Mouse (Mus musculus) hematopoietic stem cell, adult 5-6 weeks (primary cell): ENCODE data around the gene Hvcn1. TPM values are rescaled to one million over a fixed set of nuclear protein-coding genes. Genes with fewer than 3 reads are reported as not detected.
"Not testable (repeated sequence)": the region's sequence is repeated elsewhere in the genome, so short reads cannot be mapped to it uniquely, and the experiment has no call there.

Source experiments
- ATAC-seq, 2 experiments: fragments of 125-278 bp in 1 of 2; replicated peaks in 1 of 2; 2 replicates each; pipeline ENCODE4 v1.8.0; 2016 to 2017; ENCODE audit warnings: inconsistent platforms in 2 of 2, mild to moderate bottlenecking in 2 of 2, moderate number of reproducible peaks in 2 of 2, low read depth in 1 of 2, moderate TSS enrichment in 1 of 2; ENCODE audit not compliant: low FRiP score in 2 of 2, poor library complexity in 2 of 2, severe bottlenecking in 2 of 2, insufficient read depth in 1 of 2, low TSS enrichment in 1 of 2
- total RNA-seq: library from RNA; stranded (forward); fragments of 172-1452, 232-1000 nt; gene quantifications from 2 replicates; pipeline ENCODE4 v1.2.3, GENCODE M21; 2017

The Hvcn1 gene
- 9.6 and 26.1 TPM in 2 replicates for total RNA-seq

GRCm38 (mm10) chr5:122206475-122206874, at the start of gene Hvcn1:
TSS of gene Hvcn1 (plus strand) at chr5:122206804.
- no peak for ATAC-seq

DNA sequence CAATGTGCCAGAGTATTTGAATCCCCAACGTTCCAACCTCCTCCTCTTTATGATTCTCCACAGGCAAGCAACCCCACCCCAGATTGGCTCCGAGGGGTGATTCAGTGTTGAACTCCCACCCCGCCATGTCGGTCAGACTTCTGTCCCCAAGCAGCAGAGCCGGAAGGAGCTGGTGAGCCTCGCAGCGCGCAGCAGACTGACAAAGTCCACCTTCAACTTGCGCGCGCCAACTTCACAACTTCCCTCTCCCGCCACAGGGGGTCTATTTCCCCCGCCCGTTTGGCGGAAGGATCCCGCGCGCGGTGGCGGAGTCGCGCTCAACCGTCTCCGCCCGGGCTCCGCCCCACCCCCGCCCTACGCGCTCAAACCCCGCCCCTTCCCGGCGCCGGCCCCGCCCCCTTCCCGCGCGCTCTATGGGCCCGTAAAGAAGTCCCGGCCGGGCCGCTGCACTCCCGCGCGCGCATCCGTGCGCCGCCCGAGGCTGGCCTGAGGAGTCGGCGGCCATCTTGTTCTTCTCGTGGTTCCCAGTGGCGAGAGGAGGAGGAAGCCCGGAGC, 48.7 kb upstream of the Hvcn1 start, which contains the start of gene Ppp1cc:
TSS of gene Ppp1cc (plus strand) at position 452 of the 555 bp plus-strand sequence.
- ATAC-seq: peak; percentile 84 to 90

GRCm38 (mm10) chr5:122158557-122159515, 47.8 kb upstream of the Hvcn1 start:
- ATAC-seq: no peak; a peak in 1 of 4 replicates

GRCm38 (mm10) chr5:122163194-122163593, 43.4 kb upstream of the Hvcn1 start:
- ATAC-seq: 0 out of 4 replicates have a peak, but pooled peaks of 1 of the 2 experiments have one; percentile 2

- ATAC-seq: no peak
Measured at GRCm38 (mm10) chr5:122164011-122164410, 42.6 kb upstream of the Hvcn1 start.

DNA sequence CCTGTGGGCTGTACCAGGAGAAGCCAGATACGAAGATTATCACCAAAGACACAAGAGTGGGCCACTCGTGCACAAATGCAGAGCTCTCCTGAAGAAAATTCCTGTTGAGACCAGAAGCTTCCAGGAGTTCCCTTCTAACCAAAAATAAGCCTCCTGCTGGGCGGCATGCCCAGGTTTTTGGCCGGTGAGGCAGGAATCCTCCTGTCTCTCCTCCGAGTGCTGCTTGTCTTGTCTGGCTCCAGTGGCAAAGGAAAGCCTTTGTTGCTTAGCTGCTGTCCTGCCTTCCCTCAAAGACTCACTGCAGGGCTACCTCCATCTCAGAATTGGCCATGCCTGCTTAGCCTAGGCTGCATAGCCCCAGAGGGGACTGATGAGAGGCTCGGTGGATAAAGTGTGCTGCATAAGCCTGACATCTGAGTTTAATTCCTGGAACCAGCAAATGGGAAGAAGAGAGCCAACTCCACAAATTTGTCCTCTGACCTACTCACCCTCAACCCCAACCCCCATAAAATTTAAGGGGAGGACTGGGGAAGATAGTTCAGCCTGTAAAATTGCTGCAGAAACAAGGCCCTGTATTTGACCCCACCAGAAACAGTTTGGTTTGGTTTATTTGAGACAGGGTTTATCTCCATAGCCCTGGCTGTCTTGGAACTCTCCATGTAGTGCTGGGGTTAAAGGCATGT, 41.2 kb upstream of the Hvcn1 start:
- ATAC-seq: no peak

DNA sequence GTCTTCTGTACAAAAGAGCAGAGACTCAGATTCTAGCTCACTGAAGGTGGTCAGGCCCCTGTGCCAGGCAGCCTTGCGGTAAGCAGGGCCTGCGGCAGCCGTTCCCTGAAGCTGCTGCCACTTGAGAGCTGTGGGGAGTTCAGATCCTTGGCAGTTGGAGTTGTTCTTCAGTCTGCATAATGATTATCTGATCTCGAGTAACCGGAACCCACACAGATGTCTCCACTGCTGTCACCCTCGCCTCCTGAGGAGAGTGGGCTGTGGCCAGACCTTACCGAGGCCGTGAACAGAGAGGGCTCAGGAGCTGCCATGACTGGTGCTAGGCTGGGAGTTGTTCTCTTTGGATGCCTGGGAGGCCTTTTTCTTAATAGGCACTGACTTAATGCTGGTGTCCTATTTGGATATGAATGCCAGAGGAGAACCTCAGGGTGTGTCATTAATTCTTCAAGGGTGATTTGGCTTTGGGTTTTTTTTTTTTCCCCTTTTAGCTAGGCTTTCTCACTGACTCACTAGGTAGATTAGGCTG, 39.9 kb upstream of the Hvcn1 start:
- no peak for ATAC-seq

GRCm38 (mm10) chr5:122168344-122169069, 38.1 kb upstream of the Hvcn1 start:
- no peak for ATAC-seq

DNA sequence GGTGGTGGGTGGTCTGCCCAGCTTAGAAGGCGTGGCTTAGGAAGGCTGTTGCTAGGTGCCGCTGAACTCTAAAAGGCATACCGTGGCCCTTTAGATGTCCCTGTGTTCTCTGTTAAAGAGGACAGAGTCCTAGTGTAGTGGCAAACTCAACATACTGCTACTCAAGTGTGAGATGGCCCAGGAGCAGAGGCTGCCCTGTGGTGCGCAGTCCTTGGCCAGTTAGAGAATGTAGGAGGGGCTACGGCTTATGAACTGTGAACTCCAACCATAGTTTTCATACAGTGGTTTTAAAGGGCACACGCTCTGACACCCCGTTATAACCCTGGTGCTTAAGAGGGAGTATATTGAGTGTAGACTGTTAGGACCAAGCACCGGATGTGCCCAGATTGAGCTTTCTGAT, 35.5 kb upstream of the Hvcn1 start:
- ATAC-seq: no peak

DNA sequence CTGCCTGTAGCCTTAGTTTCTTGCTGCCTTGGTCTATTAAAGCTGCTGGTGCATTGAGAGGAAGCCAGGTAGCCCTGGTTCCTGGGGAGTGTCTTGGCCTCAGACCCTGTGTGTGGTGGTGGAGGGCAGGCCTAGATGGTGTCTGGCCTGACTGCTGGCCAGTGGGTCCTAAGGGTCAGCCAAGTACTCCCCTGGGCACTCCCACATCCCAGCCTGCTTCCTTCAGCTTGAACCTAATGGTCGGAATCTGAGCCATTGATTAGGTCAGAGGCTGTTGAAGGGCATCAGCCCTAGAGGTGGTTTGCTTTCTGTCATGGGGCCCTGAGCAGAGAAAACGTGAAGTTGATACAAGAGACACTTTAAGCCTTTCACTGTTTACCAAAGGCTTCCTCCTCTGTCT, 31.2 kb upstream of the Hvcn1 start:
- ATAC-seq: no peak

DNA sequence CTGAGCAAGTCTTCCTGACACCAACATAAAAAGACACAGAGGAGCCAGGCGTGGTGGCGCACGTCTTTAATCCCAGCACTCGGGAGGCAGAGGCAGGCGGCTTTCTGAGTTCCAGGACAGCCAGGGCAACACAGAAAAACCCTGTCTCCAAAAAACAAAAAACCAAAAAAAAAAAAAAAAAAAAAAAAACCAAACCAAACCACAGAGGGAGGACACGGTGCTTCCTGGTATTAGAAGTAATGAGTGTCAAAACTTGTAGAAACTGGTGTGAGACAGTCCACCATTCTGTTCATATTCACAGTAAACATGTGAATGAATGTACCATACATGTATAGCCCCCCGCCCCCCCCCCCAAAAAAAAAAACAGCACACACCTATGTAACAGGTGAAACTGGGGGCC, 30.6 kb upstream of the Hvcn1 start:
- ATAC-seq: no peak

GRCm38 (mm10) chr5:122176398-122176797, 30.2 kb upstream of the Hvcn1 start:
- ATAC-seq: peak; percentile 71 to 76

DNA sequence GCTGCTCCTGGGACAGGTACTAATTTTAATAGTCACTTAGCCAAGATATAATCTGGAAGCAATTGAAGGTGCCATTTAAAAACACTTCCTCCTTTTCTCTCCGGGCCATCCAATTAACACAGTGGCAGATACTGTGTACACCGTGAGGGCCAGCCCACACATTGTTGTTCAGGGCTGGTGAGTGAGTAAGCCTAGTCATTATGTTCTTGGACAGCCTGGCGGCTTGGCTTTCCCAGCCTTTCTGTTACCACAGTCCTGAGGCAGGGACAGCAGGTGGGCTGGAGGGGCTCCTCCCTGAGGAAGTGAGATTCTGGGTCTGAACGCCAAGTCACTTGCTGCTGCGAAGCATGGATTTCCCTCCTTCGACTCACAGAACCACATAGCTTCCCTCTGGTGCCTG, 26.9 kb upstream of the Hvcn1 start:
- ATAC-seq: peak; percentile 48 to 74

DNA sequence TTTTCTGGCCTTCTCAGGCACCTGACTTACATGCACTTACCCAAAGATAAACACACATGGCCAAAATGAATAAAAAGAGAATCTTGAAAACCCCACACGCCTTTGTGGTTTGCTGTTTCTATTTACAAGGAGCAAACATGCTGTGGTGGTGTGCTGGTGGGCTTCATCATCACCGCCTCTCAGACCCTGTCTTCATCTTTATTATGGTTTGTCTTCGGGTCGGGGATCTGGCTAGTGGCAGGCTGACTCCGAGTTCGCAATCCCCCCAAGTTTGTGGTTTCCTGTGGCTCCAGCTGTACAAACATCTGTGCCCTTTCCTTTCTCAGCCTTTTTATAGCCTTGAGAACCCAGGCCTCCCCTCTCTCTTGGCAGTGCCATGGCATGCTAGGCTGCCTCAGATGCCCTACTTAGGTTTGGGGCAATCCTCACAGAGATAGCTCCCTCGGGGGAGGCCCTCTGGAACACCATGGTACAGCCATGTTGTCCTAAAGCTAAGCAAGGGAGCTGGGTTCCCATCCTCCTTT, 22.3 kb upstream of the Hvcn1 start:
- ATAC-seq: peak; percentile 67 to 68

GRCm38 (mm10) chr5:122184858-122185257, 21.7 kb upstream of the Hvcn1 start:
- ATAC-seq: not testable (repeated sequence)

DNA sequence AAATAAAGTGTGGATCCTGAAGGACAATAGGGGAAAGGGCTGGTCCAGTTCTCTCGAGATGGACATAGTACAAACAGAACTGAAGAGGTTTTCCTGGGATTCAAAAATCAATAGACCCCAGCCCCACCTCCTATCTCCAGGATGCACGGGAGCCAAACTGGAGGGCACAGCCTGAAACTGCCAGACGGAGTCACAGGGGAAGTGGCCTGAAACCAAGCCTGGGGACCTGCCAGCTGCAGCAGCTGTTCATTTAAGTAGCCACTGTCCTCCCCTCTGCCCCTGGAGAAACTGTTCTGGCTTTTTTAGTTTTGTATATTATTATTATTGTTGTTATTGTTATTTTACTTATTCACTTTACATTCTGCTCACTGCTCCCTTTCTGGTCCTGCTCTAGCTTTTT, 17.5 kb upstream of the Hvcn1 start:
- ATAC-seq: no peak

DNA sequence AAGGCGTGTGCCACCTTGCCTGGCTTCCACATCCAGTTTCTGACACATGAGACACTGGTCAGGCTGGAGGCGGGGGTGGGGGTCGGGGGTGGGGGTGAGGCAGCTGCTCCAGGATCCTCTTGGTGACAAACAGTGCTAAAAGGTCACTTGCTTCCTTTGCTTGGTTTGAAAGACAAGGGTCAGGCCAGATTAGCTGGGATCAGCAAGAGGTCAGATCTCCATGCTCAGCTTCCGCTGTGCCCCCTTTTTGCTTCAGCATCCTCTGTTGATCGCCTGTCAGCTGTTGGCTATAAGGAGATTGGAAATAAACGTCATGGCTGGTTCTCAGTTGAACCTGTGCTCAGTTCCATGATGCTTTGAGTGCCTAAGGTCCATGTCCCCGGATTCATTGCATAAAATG, 16.1 kb upstream of the Hvcn1 start:
- no peak for ATAC-seq
